Mouse (Mus musculus) thymus, adult 2 months (tissue): Measurements from ENCODE around the gene Gm28230.

Experiments
- CTCF ChIP-seq: fragments of 200-500 bp; IDR thresholded peaks from 2 replicates; pipeline ENCODE4 v1.5.1; 2012; ENCODE audit warnings: mild to moderate bottlenecking, control low read depth, low read length, moderate library complexity, borderline replicate concordance; ENCODE audit not compliant: control insufficient read depth, poor library complexity, insufficient read depth; ENCODE audit errors: extremely low read depth
- POLR2A ChIP-seq: fragments of 200-500 bp; IDR thresholded peaks from 2 replicates; pipeline ENCODE4 v1.6.1; 2012; ENCODE audit warnings: mild to moderate bottlenecking, low read length, control low read depth, moderate library complexity; ENCODE audit not compliant: control insufficient read depth, poor library complexity, insufficient read depth; ENCODE audit errors: extremely low read depth

- TF ChIP-seq CTCF (no peak), POLR2A (no peak)
Measured at GRCm38 (mm10) chr2:74733317-74733661, 6.8 kb downstream of the Gm28230 start.
